Mouse (Mus musculus): ENCODE measurements around the gene Dgcr2.

DNA sequence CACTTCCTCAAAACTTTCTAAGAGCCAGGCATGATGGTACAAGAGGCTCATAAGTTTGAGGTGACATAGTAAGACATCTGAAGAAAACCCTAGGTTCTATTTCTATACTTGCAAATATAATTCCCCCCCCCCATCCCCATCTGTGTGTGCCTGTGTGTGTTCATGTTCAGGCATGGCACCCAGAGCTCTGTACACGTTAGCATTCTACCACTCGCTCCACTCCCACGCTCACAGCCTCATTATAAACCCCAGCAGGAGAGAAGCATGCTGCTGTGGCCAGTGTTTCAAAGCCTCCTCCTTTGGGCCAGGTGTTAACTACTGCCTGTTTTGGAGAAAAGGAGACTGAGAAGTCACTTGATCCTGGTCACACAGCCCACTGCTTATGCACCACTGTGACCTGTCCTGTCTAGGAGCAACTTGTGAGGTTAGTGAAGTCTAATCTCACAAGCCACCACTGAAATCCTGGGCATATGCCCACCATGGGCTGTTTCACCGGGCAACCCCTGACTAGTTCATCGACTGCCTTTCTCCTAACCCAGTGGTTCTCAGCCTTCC lies 33.6 kb upstream of the Dgcr2 start:
- TF ChIP-seq CTCF (conservative IDR thresholded peaks at IDR 0.05; ENCODE audit: insufficient read depth, insufficient read length, low read depth, low read length): no peak
- no peak for TF ChIP-seq POLR2A (IDR thresholded peaks at IDR 0.05; ENCODE audit: low read depth, low read length)
